Mouse (Mus musculus) E14TG2a.4 (cell line): Measurements from ENCODE around the gene Nin.

Experiments
- H3K27me3 ChIP-seq: 2 replicates; pipeline ENCODE4 v1.6.1; 2014; ENCODE audit warnings: low read length, control low read depth; ENCODE audit not compliant: insufficient read depth
- H3K36me3 ChIP-seq: 2 replicates; pipeline ENCODE4 v1.6.1; 2014; ENCODE audit warnings: low read length, control low read depth; ENCODE audit not compliant: insufficient read depth
- H3K4me1 ChIP-seq: replicated peaks from 2 replicates; pipeline ENCODE4 v1.6.1; 2014; ENCODE audit warnings: low read depth, low read length, control low read depth
- H3K4me3 ChIP-seq: replicated peaks from 2 replicates; pipeline ENCODE4 v1.5.1; 2014; ENCODE audit warnings: mild to moderate bottlenecking, low read length
- H3K9me3 ChIP-seq: 2 replicates; pipeline ENCODE4 v1.6.1; 2014; ENCODE audit warnings: low read length, control low read depth
- CTCF ChIP-seq: conservative IDR thresholded peaks from 2 replicates; pipeline ENCODE4 v1.5.1; 2014; ENCODE audit warnings: low read length
- NANOG ChIP-seq: IDR thresholded peaks from 2 replicates; pipeline ENCODE4 v1.6.1; 2014; ENCODE audit warnings: borderline replicate concordance, low read length, mixed read lengths
- POU5F1 ChIP-seq: IDR thresholded peaks from 2 replicates; pipeline ENCODE4 v1.6.1; 2014; ENCODE audit warnings: low read length, borderline replicate concordance

Gene Nin

GRCm38 (mm10) chr12:70010356-70010755, 103.2 kb downstream of the Nin start:
- Histone ChIP-seq H3K9me3 (no peaks in the 10 kb centered on the region), H3K27me3 (no peaks in the 10 kb centered on the region), H3K4me3 (no peak overlapping the region), H3K4me1 (no peaks in the 10 kb centered on the region), H3K36me3 (no peaks in the 10 kb centered on the region)
- TF ChIP-seq POU5F1 (no peak), NANOG (no peak)

- Histone ChIP-seq H3K4me1 (no peaks in the 10 kb centered on the region), H3K36me3 (no peaks in the 10 kb centered on the region), H3K27me3 (no peaks in the 10 kb centered on the region), H3K9me3 (no peaks in the 10 kb centered on the region), H3K4me3 (no peak overlapping the region)
- TF ChIP-seq CTCF, result no peak
- no peak for TF ChIP-seq POU5F1
- no peak for TF ChIP-seq NANOG
Measured at GRCm38 (mm10) chr12:70005103-70005502, 108.4 kb downstream of the Nin start.

- TF ChIP-seq CTCF (no peak), NANOG (no peak), POU5F1 (no peak)
- Histone ChIP-seq H3K4me3 (no peak overlapping the region), H3K27me3 (no peaks in the 10 kb centered on the region), H3K4me1 (no peaks in the 10 kb centered on the region), H3K36me3 (no peaks in the 10 kb centered on the region), H3K9me3 (peaks cover 10% of the 10 kb centered on the region)
Measured at GRCm38 (mm10) chr12:69998186-69998983, 115.1 kb downstream of the Nin start.

GRCm38 (mm10) chr12:69995382-69995781, 118.1 kb downstream of the Nin start:
- no peak overlapping the region for H3K4me3 ChIP-seq
- peaks cover 10% of the 10 kb centered on the region for H3K9me3 ChIP-seq
- no peak for TF ChIP-seq POU5F1
- no peak for TF ChIP-seq NANOG
- no peak for TF ChIP-seq CTCF
- peaks cover 12% of the 10 kb centered on the region for H3K27me3 ChIP-seq
- no peaks in the 10 kb centered on the region for H3K36me3 ChIP-seq
- H3K4me1 ChIP-seq, result no peaks in the 10 kb centered on the region

- peaks cover 6% of the 10 kb centered on the region for H3K4me1 ChIP-seq
Measured at GRCm38 (mm10) chr12:69986786-69987497, 126.6 kb downstream of the Nin start, which contains the start of gene Sav1. TSS of gene Sav1 (minus strand) at chr12:69987002.

GRCm38 (mm10) chr12:69986241-69986762, 127.2 kb downstream of the Nin start:
- Histone ChIP-seq H3K9me3 (peaks cover 5% of the 10 kb centered on the region; the same call in 1 of the 2 replicates), H3K4me3 (peak overlapping the region; percentile 85), H3K4me1 (peaks cover 6% of the 10 kb centered on the region), H3K36me3 (peaks cover 30% of the 10 kb centered on the region), H3K27me3 (peaks cover 39% of the 10 kb centered on the region)
- TF ChIP-seq NANOG, result no peak
- TF ChIP-seq POU5F1, result no peak
- TF ChIP-seq CTCF, result no peak

More at GRCm38 (mm10) chr12:69986786-69987497, 126.6 kb downstream of the Nin start, which contains the start of gene Sav1:
- peaks cover 24% of the 10 kb centered on the region for H3K36me3 ChIP-seq
- TF ChIP-seq POU5F1 (no peak), NANOG (no peak), CTCF (no peak)
- H3K4me3 ChIP-seq, result peak within 1 kb of the TSS; percentile 85
- H3K9me3 ChIP-seq, result peaks cover 5% of the 10 kb centered on the region; the same call in 1 of the 2 replicates
- H3K27me3 ChIP-seq, result peaks cover 43% of the 10 kb centered on the region

GRCm38 (mm10) chr12:69985546-69985945, 128.0 kb downstream of the Nin start:
- H3K36me3 ChIP-seq, result peaks cover 31% of the 10 kb centered on the region
- peaks cover 35% of the 10 kb centered on the region for H3K27me3 ChIP-seq
- H3K9me3 ChIP-seq, result peaks cover 5% of the 10 kb centered on the region; the same call in 1 of the 2 replicates
- TF ChIP-seq POU5F1 (no peak), CTCF (no peak), NANOG (no peak)
- peak overlapping the region; percentile 85 for H3K4me3 ChIP-seq
- H3K4me1 ChIP-seq, result peaks cover 6% of the 10 kb centered on the region

- H3K4me3 ChIP-seq, result no peak overlapping the region
- H3K27me3 ChIP-seq, result peaks cover 9% of the 10 kb centered on the region
- peaks cover 39% of the 10 kb centered on the region for H3K36me3 ChIP-seq
- H3K4me1 ChIP-seq, result peaks cover 6% of the 10 kb centered on the region
- H3K9me3 ChIP-seq, result no peaks in the 10 kb centered on the region
- TF ChIP-seq CTCF, result peak; percentile 21; the same call in 1 of the 2 replicates
- no peak for TF ChIP-seq NANOG
- TF ChIP-seq POU5F1, result no peak
Measured at GRCm38 (mm10) chr12:69982874-69983273, 130.6 kb downstream of the Nin start.

- Histone ChIP-seq H3K36me3 (peaks cover 25% of the 10 kb centered on the region), H3K4me1 (0 out of 2 replicates have a peak, but pooled peaks cover 4% of the 10 kb centered on the region), H3K9me3 (no peaks in the 10 kb centered on the region), H3K27me3 (no peaks in the 10 kb centered on the region), H3K4me3 (no peak overlapping the region)
- TF ChIP-seq NANOG, result no peak
- TF ChIP-seq CTCF, result no peak
- no peak for TF ChIP-seq POU5F1
Measured at GRCm38 (mm10) chr12:69977376-69977998, 136.0 kb downstream of the Nin start.
